Mouse (Mus musculus) bone marrow, adult 2 months (tissue): ENCODE data around the gene Ift88. TPM values are rescaled to one million over a fixed set of nuclear protein-coding genes. Genes with fewer than 3 reads are reported as not detected.

ENCODE experiments used
- H3K27ac ChIP-seq: fragments of 200-500 bp; 2 replicates; pipeline ENCODE4 v1.5.1; 2012; ENCODE audit warnings: low read depth, mild to moderate bottlenecking, control low read depth, inconsistent platforms, low read length; ENCODE audit not compliant: control insufficient read depth, poor library complexity, insufficient read depth
- H3K4me1 ChIP-seq: fragments of 200-500 bp; 2 replicates; pipeline ENCODE4 v1.6.1; 2011; ENCODE audit warnings: low read length; ENCODE audit not compliant: control insufficient read depth, insufficient read depth
- H3K4me3 ChIP-seq: fragments of 200-500 bp; replicated peaks from 2 replicates; pipeline ENCODE3; 2011; ENCODE audit warnings: mild to moderate bottlenecking, low read depth, low read length, control low read depth; ENCODE audit not compliant: control insufficient read depth
- CTCF ChIP-seq: fragments of 200-500 bp; IDR thresholded peaks from 2 replicates; pipeline ENCODE4 v1.5.1; 2011; ENCODE audit warnings: low read length, control low read depth; ENCODE audit not compliant: control insufficient read depth, insufficient read depth
- POLR2A ChIP-seq: fragments of 200-500 bp; IDR thresholded peaks from 2 replicates; pipeline ENCODE4 v1.6.1; 2011; ENCODE audit warnings: low read depth, mild to moderate bottlenecking, control low read depth, low read length, borderline replicate concordance; ENCODE audit not compliant: control insufficient read depth
- WGBS: fragments of 180-500 bp; shearing (Covaris S2); methylation state at CpG from one replicate; pipeline ENCODE4 v1.1.7; 2018; 5-methylcytosine and 5-hydroxymethylcytosine counted together
- polyA plus RNA-seq: library from polyadenylated mRNA; stranded (reverse); fragments of >200 nt; gene quantifications from 2 replicates; pipeline ENCODE4 v1.2.4, GENCODE M21; 2011; ENCODE audit warnings: low replicate concordance; ENCODE audit not compliant: missing spikeins, insufficient read depth, insufficient read length

Gene Ift88
- polyA plus RNA-seq, 1 experiment = 3.9 TPM

- Histone ChIP-seq H3K4me3 (peak within 1 kb of the TSS; percentile 49), H3K4me1 (no peaks in the 10 kb centered on the region; the same call in none of the 2 replicates), H3K27ac (no peak within 1 kb of the TSS)
- WGBS = 6% methylated on average over 80 of the region's 104 CpGs
- no peak for TF ChIP-seq POLR2A
Observed at GRCm38 (mm10) chr14:57524671-57525387, 101.0 kb downstream of the Ift88 start, which contains the start of gene Il17d. Il17d (plus strand) TSS chr14:57524777.

DNA sequence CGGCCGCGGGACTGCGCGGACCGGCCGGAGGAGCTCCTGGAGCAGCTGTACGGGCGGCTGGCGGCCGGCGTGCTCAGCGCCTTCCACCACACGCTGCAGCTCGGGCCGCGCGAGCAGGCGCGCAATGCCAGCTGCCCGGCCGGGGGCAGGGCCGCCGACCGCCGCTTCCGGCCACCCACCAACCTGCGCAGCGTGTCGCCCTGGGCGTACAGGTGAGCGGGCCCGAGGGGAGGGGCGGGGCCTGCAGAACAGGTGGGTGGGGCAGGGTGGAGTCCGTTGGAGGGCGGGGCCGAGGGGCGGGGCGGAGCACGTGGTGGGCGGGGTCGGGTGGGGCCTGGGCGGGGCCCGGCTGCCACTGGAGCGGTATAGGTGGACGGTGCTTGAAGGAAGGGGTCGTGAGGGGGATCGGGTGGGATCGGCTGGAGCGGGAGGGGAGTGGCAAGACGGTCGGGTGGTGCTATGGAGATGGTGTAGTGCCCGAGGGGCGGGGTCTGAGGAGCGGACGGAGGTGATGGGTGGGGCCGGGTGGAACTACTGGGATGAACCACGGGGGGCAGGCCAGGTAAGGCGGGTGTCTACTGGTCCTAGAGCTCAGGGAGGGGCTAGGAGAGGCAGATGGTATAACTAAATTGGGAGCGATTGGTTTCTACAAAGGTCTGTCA is 101.7 kb downstream of the Ift88 start:
- TF ChIP-seq CTCF (no peak), POLR2A (no peak)
- peak overlapping the region; percentile 49 for H3K4me3 ChIP-seq
- H3K4me1 ChIP-seq = no peaks in the 10 kb centered on the region; the same call in none of the 2 replicates
- no peak overlapping the region for H3K27ac ChIP-seq
- WGBS = 2% methylated on average over 53 of the region's 60 CpGs

DNA sequence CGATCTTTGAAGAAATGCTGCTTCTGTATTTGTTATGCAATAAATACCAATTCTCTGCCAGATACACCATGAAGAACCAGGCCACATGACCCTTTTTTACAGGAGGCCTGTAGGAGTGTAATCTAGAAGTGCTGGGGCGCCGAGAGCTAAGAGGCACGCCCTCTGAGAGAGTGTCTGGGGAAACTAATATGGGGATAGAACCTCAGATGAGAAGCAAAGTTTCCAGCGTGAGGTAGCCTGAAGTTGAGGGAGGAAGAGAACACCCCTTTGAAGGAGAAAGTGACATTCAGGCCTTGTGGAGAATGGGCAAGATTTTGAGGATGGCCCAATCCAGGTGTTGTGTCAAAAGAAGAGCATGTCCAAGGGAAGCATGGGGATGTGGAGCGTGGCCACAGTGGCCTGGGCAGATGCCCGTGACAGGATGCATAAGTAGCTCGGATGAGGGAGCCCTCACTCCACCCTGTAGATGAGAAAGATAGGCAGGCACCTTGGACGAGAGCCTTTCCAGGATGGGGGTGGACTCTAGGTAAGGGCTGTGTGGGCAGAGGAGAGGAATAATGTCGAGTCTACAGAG is 102.3 kb downstream of the Ift88 start:
- TF ChIP-seq CTCF = no peak
- TF ChIP-seq POLR2A = no peak

DNA sequence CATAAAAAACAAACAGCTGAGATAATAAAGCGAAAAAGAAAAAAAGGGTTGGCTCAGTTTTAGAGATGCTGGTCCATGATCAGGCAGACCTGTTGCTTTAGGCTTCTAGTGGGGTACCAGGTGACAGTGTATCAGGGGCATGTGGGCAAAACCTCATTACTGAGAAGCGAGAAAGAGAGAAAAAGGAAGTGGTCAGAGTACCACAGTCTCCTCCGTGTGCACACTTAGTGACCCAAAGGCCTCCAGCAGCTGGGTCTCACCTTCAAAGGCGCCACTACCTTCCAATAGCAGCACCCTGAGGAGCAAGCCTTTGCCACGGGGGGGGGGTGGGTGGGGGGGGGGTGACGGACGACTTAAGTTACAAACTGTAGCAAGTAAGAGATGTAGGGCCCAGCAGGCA is 103.3 kb downstream of the Ift88 start:
- WGBS = 15% methylated on average over 7 of the region's 7 CpGs
- H3K4me3 ChIP-seq = no peak overlapping the region
- no peak overlapping the region for H3K27ac ChIP-seq
- H3K4me1 ChIP-seq = no peaks in the 10 kb centered on the region; the same call in none of the 2 replicates
- TF ChIP-seq POLR2A = no peak
- no peak for TF ChIP-seq CTCF

More for the DNA sequence above, 102.3 kb downstream of the Ift88 start:
- 46% methylated on average over 10 of the region's 10 CpGs for WGBS
- Histone ChIP-seq H3K4me1 (no peaks in the 10 kb centered on the region; the same call in none of the 2 replicates), H3K4me3 (peak overlapping the region; percentile 42), H3K27ac (no peak overlapping the region)

DNA sequence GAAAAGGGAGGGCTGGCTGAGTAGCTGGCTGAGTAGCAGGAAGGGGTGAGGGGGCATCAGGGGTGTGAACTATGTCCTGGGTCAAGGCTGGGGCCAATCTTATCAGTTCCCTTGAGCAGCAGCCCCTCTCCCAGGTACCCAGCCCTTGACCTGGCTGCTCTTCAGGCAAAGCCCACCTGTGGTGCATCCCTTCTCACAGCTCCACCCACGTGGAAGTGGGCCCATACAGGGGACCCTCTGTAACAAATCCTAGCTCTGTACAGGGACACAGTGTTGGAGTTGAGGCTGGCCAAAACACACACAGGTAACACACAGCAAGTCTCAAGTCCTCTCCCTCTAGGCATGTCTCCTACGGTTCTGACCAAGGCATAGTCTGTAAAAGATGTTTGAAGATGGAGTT is 103.7 kb downstream of the Ift88 start:
- TF ChIP-seq CTCF (no peak), POLR2A (no peak)
- Histone ChIP-seq H3K4me3 (no peak overlapping the region), H3K4me1 (no peaks in the 10 kb centered on the region; the same call in none of the 2 replicates), H3K27ac (no peak overlapping the region)
- WGBS = 51% methylated on average over 2 of the region's 2 CpGs

DNA sequence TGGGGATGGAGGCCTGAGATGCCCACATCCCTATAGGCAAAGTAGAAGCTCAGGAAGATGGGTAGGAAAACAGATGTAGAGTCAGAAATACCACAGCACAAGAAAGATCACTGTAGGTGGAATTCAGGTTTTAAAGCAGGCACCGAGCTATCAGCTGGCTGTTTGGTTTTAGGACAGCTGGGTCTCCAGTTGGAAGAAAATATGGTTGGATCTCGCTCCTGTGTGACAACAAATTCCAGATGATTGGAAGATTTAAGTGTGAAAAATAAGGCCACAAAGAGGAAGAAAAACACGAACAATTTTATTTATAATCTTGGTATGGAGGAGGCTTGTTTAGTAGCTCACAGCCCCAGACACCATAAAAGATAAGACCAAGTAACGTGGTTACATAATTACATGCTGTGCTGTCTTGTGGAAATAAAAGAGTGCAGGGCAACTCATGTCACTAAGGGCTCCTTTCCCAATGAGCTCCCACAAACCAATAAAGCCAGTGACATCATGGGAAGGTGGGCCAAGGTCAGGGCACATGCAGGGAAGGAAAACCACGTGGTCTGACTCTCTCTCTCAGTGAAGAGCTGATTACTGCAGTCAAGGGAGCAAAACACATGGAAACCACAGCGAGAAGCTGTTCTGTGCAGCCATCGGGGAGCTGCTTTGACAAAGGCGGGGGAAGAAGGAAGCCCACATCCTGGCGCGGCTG is 105.4 kb downstream of the Ift88 start:
- WGBS = 20% methylated on average over 10 of the region's 10 CpGs
- H3K27ac ChIP-seq = no peak overlapping the region
- TF ChIP-seq POLR2A (no peak), CTCF (no peak)
- no peak overlapping the region for H3K4me3 ChIP-seq
- no peaks in the 10 kb centered on the region; the same call in none of the 2 replicates for H3K4me1 ChIP-seq

DNA sequence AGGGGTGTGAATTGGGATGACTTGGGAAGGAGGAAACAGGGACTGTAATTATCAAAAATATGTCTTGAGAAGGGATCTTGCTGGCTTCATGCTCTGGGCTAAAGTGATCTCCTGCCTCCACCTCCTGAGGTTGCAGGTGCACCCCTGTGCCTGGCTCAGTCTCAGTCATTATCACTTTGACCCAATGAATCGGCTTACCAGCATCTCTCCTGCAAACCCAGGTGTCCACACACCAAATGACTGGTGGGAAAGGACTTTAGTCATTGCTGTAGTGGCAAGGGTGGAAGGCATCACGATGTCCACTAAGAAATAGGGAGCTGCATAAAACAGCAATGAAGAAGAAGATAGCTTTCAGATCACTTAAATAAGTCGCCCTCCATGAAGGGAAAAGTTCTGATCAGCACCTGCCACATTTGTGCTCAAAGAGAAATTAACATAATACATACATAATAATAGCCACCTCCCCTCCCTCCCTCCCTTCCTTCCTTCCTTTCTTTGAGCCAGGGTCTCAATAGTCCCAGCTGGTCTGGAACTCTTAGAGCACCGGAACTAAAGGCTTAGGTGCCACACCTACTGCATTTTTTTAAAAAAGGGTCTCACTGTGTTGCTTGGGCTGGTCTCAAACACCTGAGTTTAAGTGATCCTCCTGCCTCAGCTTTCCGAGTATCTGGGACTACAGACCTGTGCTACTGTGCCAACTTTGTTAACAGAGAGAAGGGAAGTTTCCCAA is 106.1 kb downstream of the Ift88 start:
- no peak for TF ChIP-seq POLR2A
- TF ChIP-seq CTCF = no peak
- Histone ChIP-seq H3K4me1 (no peaks in the 10 kb centered on the region; the same call in none of the 2 replicates), H3K27ac (no peak overlapping the region), H3K4me3 (no peak overlapping the region)
- WGBS = 34% methylated on average over 5 of the region's 5 CpGs
